ENCODE assay signal across 21 mouse cellular contexts in the genomic region with DNA sequence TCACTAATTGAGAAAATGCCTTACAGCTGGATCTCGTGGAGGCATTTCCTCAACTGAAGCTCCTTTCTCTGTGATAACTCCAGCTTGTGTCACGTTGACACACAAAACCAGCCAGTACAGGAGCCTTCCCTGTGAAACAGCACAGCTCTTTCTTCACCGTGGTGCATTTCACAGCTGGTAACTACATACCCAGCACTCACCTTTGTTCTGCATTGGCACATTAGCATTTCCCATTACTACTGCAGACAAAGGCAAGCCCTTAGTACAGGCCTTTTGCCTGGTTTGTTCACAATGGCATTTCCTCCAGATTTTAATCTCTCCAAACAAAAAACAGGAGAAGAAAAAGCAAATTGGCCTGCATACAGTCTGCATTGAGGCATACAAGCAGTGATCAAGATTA.
DNase-seq lines count a peak whose midpoint lies in the region; ATAC-seq lines count a peak whose summit lies in the region.
"Had no signal": no experiment of that assay in that cellular context is flagged by ENCODE, and none has a peak within 500 bp of the region (broad histone marks: within the 10 kb centered on the region; RNA-seq: fewer than 3 reads in every experiment).

No protein-coding gene starts in this region.

- H3K4me3 ChIP-seq in brown adipose tissue, adult 24 weeks (ENCODE audit: insufficient read depth, low read depth, low read length), result no peak overlapping the region
- H3K4me3 ChIP-seq in forebrain, embryonic 15.5 days, result no peak overlapping the region
- H3K4me3 ChIP-seq: heart, embryonic 13.5 days; hindbrain, embryonic 12.5 days; intestine, embryonic 15.5 days; kidney, embryonic 15.5 days; left cerebral cortex, adult 2 months; limb, embryonic 13.5 days; liver, embryonic 15.5 days had no signal

- no peak overlapping the region for H3K9ac ChIP-seq in forebrain, embryonic 15.5 days (replicated peaks)
- H3K9ac ChIP-seq: heart, embryonic 13.5 days; hindbrain, embryonic 12.5 days; intestine, embryonic 15.5 days; kidney, embryonic 15.5 days; limb, embryonic 13.5 days; liver, embryonic 15.5 days had no signal

- no peaks in the 10 kb centered on the region for H3K9me3 ChIP-seq in forebrain, embryonic 15.5 days
- H3K9me3 ChIP-seq: heart, embryonic 13.5 days; hindbrain, embryonic 12.5 days; intestine, embryonic 15.5 days; kidney, embryonic 15.5 days; limb, embryonic 13.5 days; liver, embryonic 15.5 days had no signal

- ATAC-seq in forebrain, embryonic 15.5 days (replicated peaks), result peak; percentile 64; the same call in 1 of the 2 replicates
- ATAC-seq: CD4-positive, CD25-positive, alpha-beta regulatory T cell, adult 4 months; intestine, embryonic 15.5 days had no signal

- DNase-seq in heart, adult 9 months (ENCODE audit: low spot score in 2 of 2), result peak; percentile 44 to 78
- no peak for DNase-seq in heart, postnatal 25 days (ENCODE audit: low spot score)
- peak; percentile 28 for DNase-seq in ZHBTc4 (ENCODE audit: low read depth, low spot score)
- no peak for DNase-seq in spleen, adult 18-20 months
- DNase-seq in left cerebral cortex, adult 9 months (ENCODE audit: low spot score in 2 of 2), result no peak
- DNase-seq: cerebellum, adult 9-10 months; embryo, embryonic 11 days; lung, postnatal 36 days; right cerebral cortex, postnatal 25 days; thymus, adult 18-20 months had no signal

- H3K4me1 ChIP-seq in brown adipose tissue, adult 24 weeks (ENCODE audit: control insufficient read depth, insufficient read depth, insufficient read length, low read length), result peaks cover 38% of the 10 kb centered on the region
- H3K4me1 ChIP-seq in forebrain, embryonic 15.5 days, result no peaks in the 10 kb centered on the region
- H3K4me1 ChIP-seq: intestine, embryonic 15.5 days; kidney, embryonic 15.5 days; liver, embryonic 15.5 days had no signal

- H3K4me2 ChIP-seq in forebrain, embryonic 15.5 days (replicated peaks), result no peak overlapping the region
- H3K4me2 ChIP-seq: heart, embryonic 13.5 days; hindbrain, embryonic 12.5 days; intestine, embryonic 15.5 days; kidney, embryonic 15.5 days; limb, embryonic 13.5 days; liver, embryonic 15.5 days; midbrain, embryonic 11.5 days had no signal

- no peaks in the 10 kb centered on the region for H3K36me3 ChIP-seq in forebrain, embryonic 15.5 days
- H3K36me3 ChIP-seq: heart, embryonic 13.5 days; hindbrain, embryonic 12.5 days; intestine, embryonic 15.5 days; kidney, embryonic 15.5 days; limb, embryonic 13.5 days; liver, embryonic 15.5 days had no signal

- intact Hi-C loops in heart, postnatal 25 days (cut with DNase I), result loop anchor here (5.0 kb wide), 2 partner anchors 36 to 104 kb away; no protein-coding TSS in a partner anchor

- 8% methylated on average over 3 of the region's 3 CpGs for WGBS in forebrain, embryonic 15.5 days

- H3K27ac ChIP-seq in brown adipose tissue, adult 24 weeks (replicated peaks; ENCODE audit: low read depth, low read length), result peak overlapping the region; percentile 87
- no peak overlapping the region for H3K27ac ChIP-seq in forebrain, embryonic 15.5 days (replicated peaks)
- H3K27ac ChIP-seq: heart, embryonic 13.5 days; hindbrain, embryonic 12.5 days; intestine, embryonic 15.5 days; kidney, embryonic 15.5 days; left cerebral cortex, adult 2 months; limb, embryonic 13.5 days; liver, embryonic 15.5 days had no signal

- no peaks in the 10 kb centered on the region for H3K27me3 ChIP-seq in forebrain, embryonic 15.5 days
- H3K27me3 ChIP-seq: heart, embryonic 13.5 days; hindbrain, embryonic 12.5 days; intestine, embryonic 15.5 days; kidney, embryonic 15.5 days; limb, embryonic 13.5 days; liver, embryonic 15.5 days had no signal

Comparison
In these comparisons a context has a peak if more than half of its experiments do, and no peak if none do; other contexts are left out.
1. DNase-seq: peak in heart, adult 9 months (2 of 2) and ZHBTc4 (single experiment); none in heart, postnatal 25 days (single experiment), spleen, adult 18-20 months (0 of 2) and left cerebral cortex, adult 9 months (0 of 2).